Mouse (Mus musculus) embryonic facial prominence, embryonic 14.5 days (tissue): ENCODE results near the gene Fibp. TPM values are rescaled to one million over a fixed set of nuclear protein-coding genes. Genes with fewer than 3 reads are reported as not detected.

Experiments
- ATAC-seq: fragments of 200-750 bp; cut with Nextera tagmentation; 2 replicates; pipeline ENCODE4 v1.8.0; 2017; ENCODE audit warnings: low read depth, moderate number of reproducible peaks, moderate TSS enrichment
- DNase-seq: peaks from one replicate; pipeline ENCODE4 v3.0.0-alpha.2; 2015; ENCODE audit warnings: low spot score
- H3K27ac ChIP-seq: fragments of 300-500 bp; sonication (generic); replicated peaks from 2 replicates; pipeline ENCODE4 v1.5.1; 2014; ENCODE audit warnings: low read depth, mild to moderate bottlenecking, low read length, moderate library complexity
- H3K27me3 ChIP-seq: fragments of 300-500 bp; sonication (generic); replicated peaks from 2 replicates; pipeline ENCODE4 v1.6.1; 2014; ENCODE audit warnings: low read length; ENCODE audit not compliant: control insufficient read depth, insufficient read depth
- H3K36me3 ChIP-seq: fragments of 300-500 bp; sonication (generic); 2 replicates; pipeline ENCODE4 v1.6.1; 2014; ENCODE audit warnings: low read length, mixed read lengths; ENCODE audit not compliant: control insufficient read depth, insufficient read depth
- H3K4me1 ChIP-seq: fragments of 300-500 bp; sonication (generic); 2 replicates; pipeline ENCODE4 v1.6.1; 2014; ENCODE audit warnings: antibody characterized with exemption, low read length; ENCODE audit not compliant: control insufficient read depth, insufficient read depth
- H3K4me2 ChIP-seq: fragments of 300-500 bp; sonication (generic); 2 replicates; pipeline ENCODE4 v1.6.1; 2014; ENCODE audit warnings: low read depth, mild to moderate bottlenecking, low read length, moderate library complexity, mixed read lengths
- H3K4me3 ChIP-seq: fragments of 300-500 bp; sonication (generic); 2 replicates; pipeline ENCODE4 v1.5.1; 2014; ENCODE audit warnings: low read depth, mild to moderate bottlenecking, low read length
- H3K9ac ChIP-seq: fragments of 300-500 bp; sonication (generic); 2 replicates; pipeline ENCODE4 v1.6.1; 2014; ENCODE audit warnings: low read depth, mild to moderate bottlenecking, low read length, moderate library complexity, mixed read lengths
- H3K9me3 ChIP-seq: fragments of 300-500 bp; sonication (generic); 2 replicates; pipeline ENCODE4 v1.6.1; 2016; ENCODE audit warnings: low read length; ENCODE audit not compliant: control insufficient read depth
- WGBS: fragments of 180-500 bp; shearing (Covaris S2); extraction: QIAGEN DNeasy Blood & Tissue Kit; methylation state at CpG from one replicate; pipeline ENCODE4 v1.1.7; 2014; 5-methylcytosine and 5-hydroxymethylcytosine counted together
- polyA plus RNA-seq: library from polyadenylated mRNA; unstranded; fragments of >200 nt; fragmentation: Nextera tagmentation; extraction: Ambion mirVana; gene quantifications from 2 replicates; pipeline ENCODE4 v1.2.1, GENCODE M21; 2014

The Fibp gene
- polyA plus RNA-seq, 1 experiment from 2014 or later = 75.0 TPM

GRCm38 (mm10) chr19:5511074-5511632 lies 50.7 kb downstream of the Fibp start:
- no peak for ATAC-seq
- H3K27me3 ChIP-seq = no peaks in the 10 kb centered on the region
- peaks cover 11% of the 10 kb centered on the region for H3K9me3 ChIP-seq
- H3K4me2 ChIP-seq = peak overlapping the region; percentile 80
- DNase-seq = no peak
- H3K4me3 ChIP-seq = peak overlapping the region; percentile 48
- 0 out of 2 replicates have a peak, but pooled peaks cover 6% of the 10 kb centered on the region for H3K4me1 ChIP-seq
- 53% methylated on average over 15 of the region's 15 CpGs for WGBS
- H3K27ac ChIP-seq = no peak overlapping the region
- H3K36me3 ChIP-seq = no peaks in the 10 kb centered on the region
- peak overlapping the region; percentile 65 for H3K9ac ChIP-seq

- H3K4me1 ChIP-seq = 0 out of 2 replicates have a peak, but pooled peaks cover 6% of the 10 kb centered on the region
- no peak for ATAC-seq
Measured at GRCm38 (mm10) chr19:5512091-5513004, 51.9 kb downstream of the Fibp start.

GRCm38 (mm10) chr19:5513005-5513349 lies 52.6 kb downstream of the Fibp start:
- no peak for DNase-seq
- 81% methylated on average over 3 of the region's 3 CpGs for WGBS

More at GRCm38 (mm10) chr19:5512091-5513004, 51.9 kb downstream of the Fibp start:
- Histone ChIP-seq H3K4me2 (no peak overlapping the region), H3K4me3 (no peak overlapping the region), H3K27me3 (no peaks in the 10 kb centered on the region), H3K36me3 (no peaks in the 10 kb centered on the region), H3K27ac (no peak overlapping the region), H3K9ac (no peak overlapping the region), H3K9me3 (peaks cover 11% of the 10 kb centered on the region)
- DNase-seq = no peak
- 87% methylated on average over 11 of the region's 12 CpGs for WGBS

More at GRCm38 (mm10) chr19:5513005-5513349, 52.6 kb downstream of the Fibp start:
- peaks cover 11% of the 10 kb centered on the region for H3K9me3 ChIP-seq
- H3K36me3 ChIP-seq = no peaks in the 10 kb centered on the region
- H3K27ac ChIP-seq = no peak overlapping the region
- ATAC-seq = no peak
- H3K27me3 ChIP-seq = no peaks in the 10 kb centered on the region
- no peak overlapping the region for H3K4me3 ChIP-seq
- H3K9ac ChIP-seq = no peak overlapping the region
- H3K4me1 ChIP-seq = 0 out of 2 replicates have a peak, but pooled peaks cover 6% of the 10 kb centered on the region
- no peak overlapping the region for H3K4me2 ChIP-seq

Other genes starting within 250 kb of the Fibp start
- gene Pacs1, start 187.5 kb upstream of the Fibp start, polyA plus RNA-seq = 28.1 and 30.9 TPM in 2 replicates
- gene Sf3b2, start 165.2 kb upstream of the Fibp start, polyA plus RNA-seq = 247 and 281 TPM in 2 replicates
- gene Gal3st3, start 162.3 kb upstream of the Fibp start, polyA plus RNA-seq = 4.0 and 4.3 TPM in 2 replicates
- not detected in 2 replicates for gene Catsper1, start 124.9 kb upstream of the Fibp start, polyA plus RNA-seq
- gene Cst6, start 111.0 kb upstream of the Fibp start, polyA plus RNA-seq = 7.5 and 9.2 TPM in 2 replicates
- gene Eif1ad, start 93.9 kb upstream of the Fibp start, polyA plus RNA-seq = 35.0 and 35.7 TPM in 2 replicates
- gene Banf1, start 93.4 kb upstream of the Fibp start, polyA plus RNA-seq = 375 and 387 TPM in 2 replicates
- 50.3 and 65.9 TPM in 2 replicates for gene Sart1, start 71.9 kb upstream of the Fibp start, polyA plus RNA-seq
- 0.53 TPM in 1 of 2 replicates, not detected in the other for gene Tsga10ip, start 58.1 kb upstream of the Fibp start, polyA plus RNA-seq
- gene Drap1, start 35.6 kb upstream of the Fibp start, polyA plus RNA-seq = 191 and 195 TPM in 2 replicates
- gene AI837181, start 35.5 kb upstream of the Fibp start, polyA plus RNA-seq = 51.1 and 56.1 TPM in 2 replicates
- not detected in 2 replicates for gene Fosl1, start 13.1 kb upstream of the Fibp start, polyA plus RNA-seq
- 5.7 and 6.1 TPM in 2 replicates for gene Ccdc85b, start 2.7 kb upstream of the Fibp start, polyA plus RNA-seq
- gene Ctsw, start 7.9 kb downstream of the Fibp start, polyA plus RNA-seq = 0.85 and 1.5 TPM in 2 replicates
- gene Efemp2, start 13.3 kb downstream of the Fibp start, polyA plus RNA-seq = 175 and 190 TPM in 2 replicates
- gene Mus81, start 27.8 kb downstream of the Fibp start, polyA plus RNA-seq = 38.0 and 39.6 TPM in 2 replicates
- gene Cfl1, start 29.8 kb downstream of the Fibp start, polyA plus RNA-seq = 2,353 and 2,499 TPM in 2 replicates
- not detected in 2 replicates for gene 1700020D05Rik, start 43.2 kb downstream of the Fibp start, polyA plus RNA-seq
- 10.7 and 13.2 TPM in 2 replicates for gene Snx32, start 49.9 kb downstream of the Fibp start, polyA plus RNA-seq
- 6.1 and 6.4 TPM in 2 replicates for gene Ovol1, start 100.0 kb downstream of the Fibp start, polyA plus RNA-seq
- gene Ap5b1, start 107.4 kb downstream of the Fibp start, polyA plus RNA-seq = 3.3 and 3.8 TPM in 2 replicates
- 94.8 and 110 TPM in 2 replicates for gene Rnaseh2c, start 141.3 kb downstream of the Fibp start, polyA plus RNA-seq
- 24.7 and 32.5 TPM in 2 replicates for gene Kat5, start 149.6 kb downstream of the Fibp start, polyA plus RNA-seq
- 49.2 and 52.9 TPM in 2 replicates for gene Rela, start 176.9 kb downstream of the Fibp start, polyA plus RNA-seq
- gene Sipa1, start 203.1 kb downstream of the Fibp start, polyA plus RNA-seq = 24.4 and 26.6 TPM in 2 replicates
- gene Map3k11, start 228.1 kb downstream of the Fibp start, polyA plus RNA-seq = 18.9 and 23.3 TPM in 2 replicates
- 24.1 and 32.1 TPM in 2 replicates for gene Pcnx3, start 228.3 kb downstream of the Fibp start, polyA plus RNA-seq
- gene Kcnk7, start 243.8 kb downstream of the Fibp start, polyA plus RNA-seq = 0.34 and 1.7 TPM in 2 replicates